Mouse (Mus musculus) kidney, adult 2 months (tissue): Measurements from ENCODE around the gene Tmem262.

Experiments
- CTCF ChIP-seq: fragments of 200-500 bp; conservative IDR thresholded peaks from 2 replicates; pipeline ENCODE4 v1.5.1; 2011; ENCODE audit warnings: low read depth, mild to moderate bottlenecking, control low read depth, low read length, moderate library complexity, mixed read lengths; ENCODE audit not compliant: insufficient read depth, insufficient read length
- POLR2A ChIP-seq: fragments of 200-500 bp; IDR thresholded peaks from one replicate; pipeline ENCODE4 v1.6.1; 2011; ENCODE audit warnings: low read depth, low read length, control low read depth

DNA sequence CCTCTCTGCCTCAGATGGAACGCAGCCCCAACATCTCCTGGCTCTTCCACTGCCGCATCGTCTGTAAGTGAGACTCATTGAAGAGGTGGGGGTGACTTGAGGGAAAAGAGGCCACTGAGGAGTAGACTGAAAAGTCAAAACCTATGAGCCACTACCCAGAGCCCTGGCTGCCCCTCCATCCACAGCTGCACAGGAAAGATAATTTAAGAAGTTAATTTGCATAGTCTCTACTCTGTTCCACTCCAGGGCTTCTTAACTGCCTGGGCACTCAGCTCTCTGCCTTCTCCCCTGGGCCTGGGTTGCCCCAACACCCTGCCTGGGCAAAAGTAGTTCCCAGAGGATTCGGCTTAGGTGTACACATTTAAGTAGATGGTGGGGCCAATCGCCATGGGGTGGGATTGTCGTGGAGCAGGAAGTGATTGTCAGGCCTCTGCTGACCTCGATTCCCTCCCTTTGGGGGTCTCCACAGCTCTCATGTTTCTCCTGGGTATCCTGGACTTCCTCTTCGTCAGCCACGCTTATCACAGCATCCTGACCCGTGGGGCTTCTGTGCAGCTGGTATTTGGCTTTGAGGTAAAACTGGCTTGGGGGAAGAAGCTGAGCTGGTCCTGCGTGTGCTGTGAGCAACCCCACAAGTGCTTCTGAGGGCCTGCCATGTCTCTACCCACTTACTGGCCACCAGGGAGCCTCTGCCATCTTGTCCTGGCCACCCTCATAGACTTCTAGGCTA, 31.0 kb upstream of the Tmem262 start:
- no peak for TF ChIP-seq CTCF
- no peak for TF ChIP-seq POLR2A
